Mouse (Mus musculus): ENCODE measurements around the gene Gm3667. TPM values are rescaled to one million over a fixed set of nuclear protein-coding genes. Genes with fewer than 3 reads are reported as not detected.
"Not testable (repeated sequence)": the region's sequence is repeated elsewhere in the genome, so short reads cannot be mapped to it uniquely, and the experiment has no call there.

Gene Gm3667
- polyA plus RNA-seq (2016; fragmentation: Nextera tagmentation; extraction: Ambion mirVana) = 1.1 TPM in 2 replicates

DNA sequence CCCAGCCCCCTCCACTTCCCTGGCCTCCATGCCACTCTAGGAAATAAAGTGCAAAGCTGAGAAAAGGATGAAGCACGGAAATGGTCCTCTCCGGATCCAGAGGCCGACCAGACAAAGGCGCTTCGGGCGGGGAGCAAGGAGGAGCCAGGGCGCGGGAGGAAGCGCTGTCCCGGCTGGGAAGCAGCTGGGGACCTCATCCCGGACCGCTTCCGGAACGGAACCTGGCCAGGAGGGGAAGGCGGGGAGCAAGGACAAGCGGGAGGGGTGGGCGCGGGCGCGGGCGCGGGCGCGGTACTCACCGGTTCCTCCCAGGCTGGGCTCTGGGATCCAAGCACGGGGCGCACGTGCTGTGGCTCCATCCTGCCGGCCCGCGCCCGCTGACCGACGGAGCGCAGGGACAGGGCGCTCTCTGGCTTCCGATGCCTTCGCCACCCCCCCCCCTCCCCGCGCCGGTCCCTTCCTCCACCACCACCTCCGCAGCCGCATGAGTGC, at the start of gene Gm3667:
Gene Gm3667 (minus strand): TSS at position 442 of the 492 bp plus-strand sequence.
- H3K27me3 ChIP-seq (ENCODE audit: low read depth, poor library complexity, severe bottlenecking); H3K36me3 ChIP-seq; H3K9me3 ChIP-seq (replicated peaks); H3K4me1 ChIP-seq: not testable (repeated sequence)
- Histone ChIP-seq H3K27ac (peak within 1 kb of the TSS; percentile 71), H3K4me3 (peak within 1 kb of the TSS; percentile 50)
- peak; percentile 29 for DNase-seq (ENCODE audit: low spot score)
- WGBS = 0% methylated on average over 13 of the region's 43 CpGs

DNA sequence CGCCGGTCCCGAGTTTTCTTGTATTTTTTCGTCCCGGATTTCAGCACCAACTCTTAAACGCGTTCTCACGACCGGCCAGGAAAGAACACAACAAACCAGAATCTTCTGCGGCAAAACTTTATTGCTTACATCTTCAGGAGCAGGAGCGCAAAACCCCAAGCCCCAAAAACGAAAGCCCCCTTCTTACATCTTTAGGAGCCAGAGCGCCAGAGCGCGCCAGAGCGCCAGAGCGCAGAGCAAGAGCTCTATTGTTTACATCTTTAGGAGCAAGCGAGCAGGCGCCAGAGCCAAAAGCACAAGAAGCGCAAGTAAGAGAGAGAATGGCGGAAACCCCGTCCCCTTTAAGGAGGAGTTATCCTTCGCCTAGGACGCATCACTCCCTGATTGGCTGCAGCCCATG, 10.1 kb upstream of the Gm3667 start:
- H3K4me1 ChIP-seq; H3K4me3 ChIP-seq; H3K27me3 ChIP-seq (ENCODE audit: low read depth, poor library complexity, severe bottlenecking); H3K9me3 ChIP-seq (replicated peaks); H3K36me3 ChIP-seq; H3K27ac ChIP-seq; DNase-seq (ENCODE audit: low spot score): not testable (repeated sequence)
- WGBS = 96% methylated on average over 19 of the region's 24 CpGs

DNA sequence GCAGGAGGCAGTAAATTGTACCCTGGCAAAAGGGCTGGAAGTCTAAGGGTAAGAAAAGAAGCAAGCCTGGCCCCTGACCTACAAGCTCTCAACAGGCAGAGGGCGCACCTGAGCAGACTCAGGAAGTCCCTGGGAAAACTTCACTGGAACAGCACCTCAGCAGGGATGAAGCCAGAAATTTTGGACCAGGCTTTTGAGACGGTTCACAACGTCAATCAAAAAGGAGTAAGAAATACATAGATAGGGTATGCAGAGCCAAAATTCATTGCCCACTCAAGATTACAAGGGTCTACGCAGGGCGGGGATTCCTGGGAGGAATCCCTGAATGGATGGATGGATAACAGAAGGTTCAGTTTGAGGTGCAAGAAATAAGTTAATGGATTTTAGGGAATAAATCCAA, 951 bp downstream of the Gm3667 start:
- not testable (repeated sequence) for DNase-seq (ENCODE audit: low spot score); H3K4me1 ChIP-seq; H3K27ac ChIP-seq; H3K4me3 ChIP-seq; H3K9me3 ChIP-seq (replicated peaks); H3K27me3 ChIP-seq (ENCODE audit: low read depth, poor library complexity, severe bottlenecking); H3K36me3 ChIP-seq
- 14% methylated on average over 5 of the region's 5 CpGs for WGBS

DNA sequence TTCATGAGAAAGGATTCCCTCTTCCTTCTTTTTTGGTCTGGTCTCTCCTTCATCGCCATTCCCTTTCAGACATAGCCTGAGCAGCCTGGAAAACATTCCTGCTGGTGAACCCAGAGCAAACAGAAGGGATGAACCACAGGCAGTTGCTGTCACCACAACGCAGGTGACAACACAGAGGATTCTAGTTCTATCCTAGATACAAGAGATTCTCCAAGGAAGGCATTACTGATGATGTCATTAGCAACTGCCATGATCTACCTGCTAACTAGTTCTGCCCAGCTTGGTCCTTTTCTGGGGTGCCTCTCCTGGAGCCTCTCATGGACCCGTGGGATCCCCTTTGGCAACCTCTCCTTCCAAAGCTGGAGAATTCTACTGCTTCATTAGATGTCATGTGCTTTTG, 49.6 kb downstream of the Gm3667 start, which contains the start of gene Gm3642:
Gene Gm3642 (minus strand): TSS at position 101 of the 400 bp plus-strand sequence.
- not testable (repeated sequence) for H3K27me3 ChIP-seq (ENCODE audit: low read depth, poor library complexity, severe bottlenecking); DNase-seq (ENCODE audit: low spot score); H3K36me3 ChIP-seq; H3K4me1 ChIP-seq; H3K27ac ChIP-seq; H3K9me3 ChIP-seq (replicated peaks); H3K4me3 ChIP-seq
- WGBS = no CpG with 5 or more reads among the region's 3 CpGs

DNA sequence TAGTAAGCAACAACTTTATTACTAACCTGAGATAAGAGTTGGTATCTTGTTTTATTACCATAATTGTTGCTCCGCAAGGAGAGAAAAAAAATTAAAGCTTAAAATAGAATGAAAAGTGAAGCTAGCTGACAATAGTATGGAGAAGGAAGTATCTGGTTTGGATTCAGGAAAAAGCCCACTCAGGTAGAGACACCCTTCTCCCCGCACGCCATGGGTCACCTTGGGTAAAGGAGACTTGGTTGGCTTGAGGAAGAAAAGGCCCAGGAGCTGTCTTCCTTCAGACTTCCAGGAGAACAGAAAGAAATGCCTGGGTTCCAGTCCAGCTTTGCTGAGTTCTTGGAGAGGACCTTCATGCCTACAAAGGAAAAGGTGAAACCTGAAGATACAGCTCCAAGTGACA, 66.5 kb downstream of the Gm3667 start:
- not testable (repeated sequence) for H3K4me1 ChIP-seq; H3K27me3 ChIP-seq (ENCODE audit: low read depth, poor library complexity, severe bottlenecking); H3K36me3 ChIP-seq; H3K9me3 ChIP-seq (replicated peaks); DNase-seq (ENCODE audit: low spot score); H3K4me3 ChIP-seq; H3K27ac ChIP-seq
- WGBS = 92% methylated on average over 3 of the region's 3 CpGs

Other genes with a start within 250 kb of the Gm3667 start
- 0.08 TPM in 1 of 2 replicates, not detected in the other for gene Gm10251, start 205.8 kb downstream of the Gm3667 start, polyA plus RNA-seq (2016; fragmentation: Nextera tagmentation; extraction: Ambion mirVana)
- not detected in 2 replicates for gene Gm8050, start 169.7 kb downstream of the Gm3667 start, polyA plus RNA-seq (2016; fragmentation: Nextera tagmentation; extraction: Ambion mirVana)
- 4.7 and 4.9 TPM in 2 replicates for gene Gm3636, start 147.6 kb downstream of the Gm3667 start, polyA plus RNA-seq (2016; fragmentation: Nextera tagmentation; extraction: Ambion mirVana)
- not detected in 2 replicates for gene Gm8362, start 115.6 kb downstream of the Gm3667 start, polyA plus RNA-seq (2016; fragmentation: Nextera tagmentation; extraction: Ambion mirVana)
- gene Gm3642, start 49.7 kb downstream of the Gm3667 start, polyA plus RNA-seq (2016; fragmentation: Nextera tagmentation; extraction: Ambion mirVana) = not detected in 2 replicates
- gene Gm6356, start 83.9 kb upstream of the Gm3667 start, polyA plus RNA-seq (2016; fragmentation: Nextera tagmentation; extraction: Ambion mirVana) = not detected in 2 replicates
- gene Gm10406, start 137.5 kb upstream of the Gm3667 start, polyA plus RNA-seq (2016; fragmentation: Nextera tagmentation; extraction: Ambion mirVana) = 0.66 and 0.90 TPM in 2 replicates
- gene Gm3685, start 155.0 kb upstream of the Gm3667 start, polyA plus RNA-seq (2016; fragmentation: Nextera tagmentation; extraction: Ambion mirVana) = not detected in 2 replicates
- 1.2 and 1.5 TPM in 2 replicates for gene Gm3696, start 210.7 kb upstream of the Gm3667 start, polyA plus RNA-seq (2016; fragmentation: Nextera tagmentation; extraction: Ambion mirVana)
- not detected in 2 replicates for gene Gm6676, start 235.4 kb upstream of the Gm3667 start, polyA plus RNA-seq (2016; fragmentation: Nextera tagmentation; extraction: Ambion mirVana)

Measured in limb, embryonic 10.5 days (tissue).